Mouse (Mus musculus) left cerebral cortex, adult 18-20 months (tissue): ENCODE data around the gene Gm49510. TPM values are rescaled to one million over a fixed set of nuclear protein-coding genes. Genes with fewer than 3 reads are reported as not detected.

ENCODE experiments used
- DNase-seq, 2 experiments: peaks; one replicate each; pipeline ENCODE4 v3.0.0; 2021 to 2022; ENCODE audit warnings: low spot score in 2 of 2, mixed read lengths in 1 of 2
- microRNA-seq, 2 experiments: library from miRNA; unstranded; fragments of <30 nt; microRNA quantifications; one replicate each; pipeline ENCODE4 v1.2.0; 2021
- total RNA-seq, 2 experiments: library from RNA; stranded (reverse); gene quantifications; 2 replicates each; pipeline ENCODE4 v1.2.3; 2021

Gm49510 gene
- total RNA-seq, 2 experiments from 2014 or later: 0.52 TPM; not detected in 1

DNA sequence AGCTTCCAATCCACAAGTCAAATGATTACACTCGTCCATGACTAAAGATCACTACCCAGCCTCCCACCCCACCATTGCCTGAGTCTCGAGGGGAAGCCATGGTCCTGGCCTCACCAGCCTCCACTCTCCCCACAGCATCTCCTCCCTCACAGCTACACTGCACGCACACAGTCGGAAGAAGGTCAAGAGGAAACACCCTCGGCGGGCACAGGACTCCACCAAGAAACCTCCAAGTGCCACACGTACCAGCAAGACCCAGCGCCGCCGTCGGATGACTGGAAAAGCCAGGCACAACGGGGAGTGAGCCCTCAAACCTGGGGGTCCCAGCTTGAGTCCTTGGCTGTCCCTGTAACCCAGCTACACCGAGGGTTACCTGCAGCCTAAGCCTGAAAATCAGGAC is 40.9 kb downstream of the Gm49510 start:
- no peak for DNase-seq

DNA sequence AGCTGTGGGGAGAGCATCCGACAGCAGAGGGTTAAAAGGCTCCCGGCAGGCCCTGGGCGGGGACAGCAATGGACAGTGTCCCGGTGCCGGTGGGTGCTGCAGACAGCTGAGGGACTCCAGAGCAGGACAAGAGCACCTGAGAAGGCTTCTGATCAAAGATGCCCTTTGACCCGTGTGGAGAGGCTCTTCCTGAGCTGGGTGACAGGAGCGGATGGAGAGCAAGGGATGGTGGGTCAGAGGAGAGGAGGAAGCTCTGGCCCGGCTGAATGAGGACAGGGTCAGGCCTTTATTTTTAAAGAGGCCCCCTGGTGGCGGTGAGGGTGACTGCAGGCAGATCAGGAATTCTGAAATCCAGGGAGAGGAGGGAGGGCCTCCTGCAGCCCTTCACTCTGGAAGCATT is 43.2 kb downstream of the Gm49510 start:
- peak; percentile 79 to 83 for DNase-seq

DNA sequence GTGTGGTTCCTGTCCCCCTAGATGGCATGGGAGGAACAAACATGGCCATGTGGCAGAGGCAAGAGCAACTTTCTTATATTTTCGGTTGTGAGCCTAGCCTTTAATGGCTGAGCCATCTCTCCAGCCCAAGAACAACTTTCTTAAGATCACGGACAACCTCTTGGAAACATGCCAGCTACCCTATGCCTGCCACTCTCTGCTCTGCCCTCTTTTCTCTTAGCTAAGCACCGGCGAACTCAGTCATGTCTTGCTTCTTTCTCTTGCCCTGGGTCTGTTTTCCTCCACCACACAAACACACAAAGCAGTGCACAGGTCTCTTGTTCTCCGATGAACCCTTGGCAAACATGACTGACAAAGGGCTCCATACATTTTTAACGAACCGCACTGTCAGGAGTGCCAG is 46.8 kb downstream of the Gm49510 start:
- DNase-seq: no peak

DNA sequence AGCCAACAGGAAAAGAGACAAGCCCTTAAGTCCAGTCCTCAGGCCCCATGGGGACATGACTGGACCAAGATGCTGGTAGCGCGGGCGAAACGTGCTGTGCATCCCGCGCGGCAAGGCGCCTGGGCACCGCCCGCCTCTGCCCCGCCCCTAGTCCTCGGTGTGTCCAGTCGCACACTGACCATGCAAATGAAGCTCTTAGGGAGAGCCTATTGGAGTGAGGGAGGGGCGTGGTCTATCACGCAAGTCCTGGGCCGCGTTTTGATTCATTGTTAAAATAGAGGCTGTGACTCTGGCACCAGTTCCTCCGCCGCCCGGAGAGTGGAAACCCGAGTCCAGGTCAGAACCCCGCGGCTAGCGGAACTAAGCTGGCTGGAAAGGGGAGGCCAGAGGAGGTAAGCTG is 48.2 kb downstream of the Gm49510 start, which contains the start of gene Triobp:
TSS of gene Triobp (plus strand) at position 68 of the 400 bp plus-strand sequence.
- DNase-seq: peak; percentile 75 to 82

DNA sequence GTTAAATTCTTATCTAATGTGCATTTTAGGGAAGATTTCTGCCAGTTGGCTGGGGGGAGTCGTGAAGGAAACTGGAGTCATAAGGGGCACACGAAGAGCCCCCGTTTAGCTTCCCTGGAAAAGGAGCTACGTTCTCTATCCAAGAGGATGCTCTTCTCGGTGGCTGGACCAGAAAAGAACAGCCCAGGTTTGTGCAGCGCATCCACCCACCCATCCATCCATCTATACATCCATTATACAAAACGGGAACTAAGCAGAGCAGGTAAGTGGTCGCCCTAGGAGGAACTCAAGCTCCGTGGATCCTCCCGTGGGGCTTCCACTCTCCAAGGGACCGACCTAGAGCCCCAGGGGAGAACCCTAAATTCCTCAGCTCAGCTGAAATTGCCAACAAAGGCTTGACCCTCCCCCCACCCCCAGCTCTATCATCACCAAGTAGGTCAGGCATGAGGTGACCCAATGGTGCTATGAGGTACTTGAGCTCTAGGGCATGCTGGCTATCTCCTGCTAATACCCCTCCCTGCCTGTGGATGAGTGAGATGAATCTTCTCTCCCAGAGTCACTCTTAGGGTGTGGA is 48.8 kb downstream of the Gm49510 start:
- no peak for DNase-seq

DNA sequence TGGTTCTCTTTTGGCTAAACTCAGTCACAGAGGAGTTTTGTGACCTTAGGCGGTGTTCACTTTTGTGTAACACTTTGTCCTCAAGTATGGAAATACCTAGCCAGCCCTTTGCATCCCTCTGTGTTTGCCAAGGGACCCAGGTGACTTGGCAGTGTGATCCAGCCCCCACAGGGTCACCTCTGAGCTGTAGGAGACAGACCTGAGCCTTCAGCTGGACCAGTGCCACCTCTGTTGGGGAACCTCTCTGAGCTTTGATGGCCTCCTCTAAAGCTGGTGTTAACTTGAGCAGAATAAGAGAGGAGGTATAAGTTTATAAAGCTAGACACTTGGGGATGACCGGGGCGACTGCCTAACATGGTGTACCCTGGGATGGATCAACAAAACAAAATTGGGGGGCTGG is 49.4 kb downstream of the Gm49510 start:
- DNase-seq: no peak

DNA sequence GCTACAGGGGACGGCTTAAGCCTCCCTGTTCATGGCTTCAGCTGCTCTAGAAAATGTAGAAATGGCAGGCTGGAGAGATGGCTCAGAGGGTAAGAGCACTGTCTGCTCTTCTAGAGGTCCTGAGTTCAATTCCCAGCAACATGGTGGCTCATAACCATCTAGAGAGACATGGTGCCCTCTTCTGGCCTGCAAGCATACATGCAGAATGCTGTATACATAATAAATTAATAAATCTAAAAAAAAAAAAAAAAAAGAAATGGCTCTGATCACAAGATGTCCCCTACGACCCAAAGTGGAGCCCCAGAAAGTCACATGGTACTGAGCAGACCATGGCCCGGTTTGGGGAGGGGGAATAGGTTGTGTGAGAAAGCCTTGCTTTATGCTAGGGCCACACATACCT is 56.2 kb downstream of the Gm49510 start:
- no peak for DNase-seq

DNA sequence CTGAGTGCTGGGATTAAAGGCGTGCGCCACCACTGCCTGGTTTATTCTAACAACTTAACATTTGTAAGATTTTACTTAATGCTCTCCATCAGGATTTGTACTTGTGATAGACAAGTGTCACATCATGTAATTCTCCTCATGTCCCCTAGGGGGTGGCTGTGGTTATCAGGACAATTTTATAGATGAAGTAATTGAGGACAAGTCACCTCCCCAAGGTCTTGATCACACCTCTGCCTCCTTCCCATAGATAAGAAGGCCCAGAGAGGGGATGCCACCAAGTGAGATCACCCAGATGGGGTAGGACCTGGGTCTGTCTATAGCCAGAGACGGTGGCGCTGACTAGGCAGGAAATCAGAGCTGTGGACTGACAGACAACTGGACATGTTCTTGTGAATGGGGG is 56.9 kb downstream of the Gm49510 start:
- no peak for DNase-seq

DNA sequence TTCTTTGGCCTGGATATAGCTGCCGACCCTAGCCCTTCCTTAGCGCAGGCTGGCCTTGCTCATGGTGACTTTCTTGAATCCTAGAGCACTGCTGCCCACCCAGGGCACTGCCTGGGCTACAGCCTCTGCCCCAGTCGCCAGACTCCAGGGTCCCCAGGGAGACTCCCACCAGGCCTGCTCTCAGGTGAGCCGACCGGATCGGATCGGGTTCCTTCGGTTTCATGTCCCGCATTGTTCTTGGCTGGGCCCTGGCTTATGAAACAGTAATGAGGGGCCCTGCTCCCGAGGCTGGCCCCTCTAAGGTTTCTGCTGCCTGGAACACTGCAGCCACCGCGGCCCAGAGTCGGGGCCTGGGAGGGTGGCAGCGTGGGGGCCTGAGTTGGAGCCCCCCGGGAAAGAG is 57.6 kb downstream of the Gm49510 start:
- DNase-seq: no peak

DNA sequence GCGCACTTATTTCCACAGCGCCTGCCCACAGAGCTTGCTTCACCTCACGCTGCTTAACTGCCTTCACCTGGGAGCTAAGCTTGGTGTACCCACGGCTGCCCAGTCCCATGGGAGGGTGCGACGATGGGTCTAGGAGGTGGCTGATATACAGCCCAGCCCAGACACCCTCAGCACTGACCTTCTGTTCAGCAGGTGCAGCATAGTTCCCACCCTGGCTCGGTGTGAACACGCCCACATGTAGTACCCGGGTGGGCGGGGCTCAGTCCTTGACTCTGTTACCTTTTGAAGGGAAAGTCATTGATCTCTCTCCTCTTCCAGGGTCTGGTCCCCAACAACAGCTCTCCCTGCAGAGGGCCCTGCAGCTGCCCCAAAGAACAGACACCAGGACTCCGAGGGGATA is 60.1 kb downstream of the Gm49510 start:
- DNase-seq: no peak

DNA sequence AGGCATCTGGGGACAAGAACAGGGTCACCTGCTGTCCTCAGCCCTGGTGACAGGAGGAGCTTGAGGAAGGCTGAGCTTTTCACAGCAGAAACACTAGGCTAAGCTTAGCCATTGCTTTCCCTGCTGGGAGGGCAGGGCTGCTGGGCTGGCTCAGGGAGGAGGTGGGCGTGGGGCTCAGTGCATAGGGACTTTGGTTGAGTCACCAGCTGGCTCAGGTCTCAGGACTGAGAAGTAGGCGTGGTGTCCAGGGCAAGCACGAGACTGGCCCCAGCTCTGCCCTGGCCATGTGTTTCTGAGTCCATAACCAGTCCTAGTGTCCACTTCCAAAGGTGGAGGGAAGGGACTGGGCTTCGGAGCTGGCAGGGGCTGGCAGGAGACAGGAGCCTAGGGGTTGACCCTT is 60.6 kb downstream of the Gm49510 start:
- no peak for DNase-seq

DNA sequence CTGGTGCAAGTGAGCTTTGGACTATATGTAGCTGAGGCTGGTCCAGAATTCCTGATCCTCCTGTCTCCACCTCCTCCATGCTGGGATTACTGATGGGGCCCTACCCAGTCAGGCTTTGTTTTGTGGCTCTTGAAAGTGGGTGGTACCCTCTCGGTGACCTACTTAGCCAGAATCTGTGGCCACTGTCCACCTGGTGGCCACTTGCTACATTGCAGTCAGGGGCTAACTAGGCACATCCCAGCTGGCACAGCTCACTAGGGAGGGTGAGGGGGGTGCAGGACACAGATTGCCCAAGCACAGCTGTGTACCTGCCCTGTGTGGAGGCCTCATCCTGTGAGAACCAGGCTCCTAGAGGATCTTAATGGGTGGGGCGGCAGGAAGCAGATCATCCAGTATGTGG is 63.4 kb downstream of the Gm49510 start:
- peak; percentile 40 to 46 for DNase-seq

Small RNA genes within 50 kb of the gene (microRNA-seq; reads per million reads assigned to microRNA genes)
- gene Mir6955: 1.7 reads per million in 2 experiments

Other genes starting within 250 kb of the Gm49510 start
- 100 to 1,000 TPM; 165 to 168 TPM for gene Elfn2, start 180.9 kb upstream of the Gm49510 start, total RNA-seq
- gene Mfng, start 126.2 kb upstream of the Gm49510 start, total RNA-seq: 1 to 10 TPM; 3.8 to 4.2 TPM
- gene Card10, start 96.6 kb upstream of the Gm49510 start, total RNA-seq: 1 to 10 TPM; 4.8 to 4.9 TPM
- 10 to 100 TPM; 15.3 to 16.3 TPM for gene Cdc42ep1, start 57.0 kb upstream of the Gm49510 start, total RNA-seq
- gene Lgals2, start 44.1 kb upstream of the Gm49510 start, total RNA-seq: not detected
- 10 to 100 TPM; 64.6 to 67.2 TPM for gene Gga1, start 22.5 kb upstream of the Gm49510 start, total RNA-seq
- gene Sh3bp1, start 101 bp downstream of the Gm49510 start, total RNA-seq: 10 to 100 TPM; 33.8 to 39.9 TPM
- 100 to 1,000 TPM; 178 to 191 TPM for gene Pdxp, start 14.3 kb downstream of the Gm49510 start, total RNA-seq
- gene Lgals1, start 27.1 kb downstream of the Gm49510 start, total RNA-seq: 10 to 100 TPM; 26.4 to 26.8 TPM
- 10 to 100 TPM; 37.3 to 44.0 TPM for gene Nol12, start 35.3 kb downstream of the Gm49510 start, total RNA-seq
- 10 to 100 TPM; 11.0 to 11.3 TPM for gene Triobp, start 48.1 kb downstream of the Gm49510 start, total RNA-seq
- gene H1f0, start 128.8 kb downstream of the Gm49510 start, total RNA-seq: 10 to 100 TPM; 79.6 to 93.8 TPM
- gene Galr3, start 142.2 kb downstream of the Gm49510 start, total RNA-seq: under 1 TPM; 0.82 to 0.98 TPM
- gene Ankrd54, start 163.2 kb downstream of the Gm49510 start, total RNA-seq: 10 to 100 TPM; 17.8 to 24.9 TPM
- 10 to 100 TPM; 66.5 to 68.2 TPM for gene Eif3l, start 175.5 kb downstream of the Gm49510 start, total RNA-seq
- 10 to 100 TPM; 22.2 to 26.8 TPM for gene Micall1, start 209.2 kb downstream of the Gm49510 start, total RNA-seq
- 100 to 1,000 TPM; 102 to 111 TPM for gene Polr2f, start 241.3 kb downstream of the Gm49510 start, total RNA-seq
- 10 to 100 TPM in 1 of 2 experiments, 1 to 10 TPM in 1; 7.3 to 10.8 TPM for gene 1700088E04Rik, start 241.6 kb downstream of the Gm49510 start, total RNA-seq